Mouse (Mus musculus): ENCODE data around the gene Acp2.

DNA sequence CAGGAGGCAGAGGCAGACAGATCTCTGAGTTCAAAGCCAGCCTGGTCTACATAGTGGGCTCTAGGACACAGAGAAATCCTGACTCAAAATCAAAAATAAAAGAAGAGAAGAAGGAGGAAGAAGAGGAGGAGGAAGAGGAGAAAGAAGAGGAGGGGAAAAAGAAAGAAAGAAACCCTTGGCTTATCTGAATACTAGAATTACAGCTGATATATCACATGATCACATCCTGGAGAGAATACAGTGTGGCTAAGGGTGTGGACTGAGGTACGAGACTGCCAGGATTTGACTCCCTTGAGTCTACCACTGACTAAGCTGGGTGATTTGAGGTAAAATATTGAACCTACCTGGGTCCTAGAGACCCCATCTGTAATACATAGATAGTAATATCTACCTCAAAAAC, 16.5 kb upstream of the Acp2 start:
- TF ChIP-seq POLR2A (IDR thresholded peaks at IDR 0.05; ENCODE audit: extremely low read depth, insufficient read depth, low read length) (no peak), CTCF (IDR thresholded peaks at IDR 0.05; ENCODE audit: low read depth, low read length) (no peak)
